Mouse (Mus musculus) hindbrain, embryonic 12.5 days (tissue): Measurements from ENCODE around the gene Dgkq. TPM values are rescaled to one million over a fixed set of nuclear protein-coding genes. Genes with fewer than 3 reads are reported as not detected.
A peak's percentile ranks its signal among the peaks of the same experiment; 100 is the strongest.
"Not testable (repeated sequence)": the region's sequence is repeated elsewhere in the genome, so short reads cannot be mapped to it uniquely, and the experiment has no call there.

Source experiments
- ATAC-seq: fragments of 200-750 bp; cut with Nextera tagmentation; 2 replicates; pipeline ENCODE4 v1.8.0; 2017; ENCODE audit warnings: moderate TSS enrichment; ENCODE audit not compliant: low FRiP score
- H3K27ac ChIP-seq: fragments of 300-500 bp; sonication (generic); 2 replicates; pipeline ENCODE4 v1.5.1; 2016; ENCODE audit warnings: mild to moderate bottlenecking
- H3K27me3 ChIP-seq: fragments of 300-500 bp; sonication (generic); 2 replicates; pipeline ENCODE4 v1.6.1; 2016; ENCODE audit warnings: mild to moderate bottlenecking
- H3K36me3 ChIP-seq: fragments of 300-500 bp; sonication (generic); 2 replicates; pipeline ENCODE4 v1.6.1; 2016; ENCODE audit warnings: mild to moderate bottlenecking
- H3K4me1 ChIP-seq: fragments of 300-500 bp; sonication (generic); 2 replicates; pipeline ENCODE4 v1.6.1; 2016
- H3K4me2 ChIP-seq: fragments of 300-500 bp; sonication (generic); replicated peaks from 2 replicates; pipeline ENCODE4 v1.6.1; 2016; ENCODE audit warnings: mild to moderate bottlenecking
- H3K4me3 ChIP-seq: fragments of 300-500 bp; sonication (generic); 2 replicates; pipeline ENCODE4 v1.5.1; 2016; ENCODE audit warnings: mild to moderate bottlenecking
- H3K9ac ChIP-seq: fragments of 300-500 bp; sonication (generic); 2 replicates; pipeline ENCODE4 v1.6.1; 2016; ENCODE audit warnings: mild to moderate bottlenecking, moderate library complexity
- H3K9me3 ChIP-seq: fragments of 300-500 bp; sonication (generic); replicated peaks from 2 replicates; pipeline ENCODE4 v1.6.1; 2016; ENCODE audit warnings: mild to moderate bottlenecking
- whole genome bisulfite sequencing: fragments of 180-500 bp; shearing (Covaris S2); methylation state at CpG from one replicate; pipeline ENCODE4 v1.1.7; 2016; 5-methylcytosine and 5-hydroxymethylcytosine counted together
- polyA plus RNA-seq: library from polyadenylated mRNA; unstranded; fragments of >200 nt; fragmentation: Nextera tagmentation; extraction: Ambion mirVana; gene quantifications from 2 replicates; pipeline ENCODE4 v1.2.1, GENCODE M21; 2016

Gene Dgkq
- polyA plus RNA-seq, 1 experiment from 2014 or later = 23.5 TPM

- Histone ChIP-seq H3K36me3 (peaks cover 87% of the 10 kb centered on the region), H3K27me3 (no peaks in the 10 kb centered on the region), H3K9me3 (no peaks in the 10 kb centered on the region), H3K4me3 (no peak overlapping the region), H3K9ac (no peak overlapping the region), H3K4me2 (no peak overlapping the region), H3K27ac (no peak overlapping the region), H3K4me1 (no peaks in the 10 kb centered on the region)
- ATAC-seq = no peak
- WGBS = 91% methylated on average over 11 of the region's 11 CpGs
Measured at GRCm38 (mm10) chr5:108648937-108649576, 20.4 kb downstream of the Dgkq start.

GRCm38 (mm10) chr5:108647820-108648465, 21.5 kb downstream of the Dgkq start:
- H3K4me3 ChIP-seq = no peak overlapping the region
- no peaks in the 10 kb centered on the region for H3K9me3 ChIP-seq
- H3K4me2 ChIP-seq = no peak overlapping the region
- no peak for ATAC-seq
- H3K27me3 ChIP-seq = no peaks in the 10 kb centered on the region
- H3K9ac ChIP-seq = no peak overlapping the region
- no peaks in the 10 kb centered on the region for H3K4me1 ChIP-seq
- H3K27ac ChIP-seq = no peak overlapping the region
- H3K36me3 ChIP-seq = peaks cover 80% of the 10 kb centered on the region
- WGBS = 74% methylated on average over 2 of the region's 2 CpGs

- Histone ChIP-seq H3K27ac (no peak overlapping the region), H3K36me3 (peaks cover 75% of the 10 kb centered on the region), H3K27me3 (no peaks in the 10 kb centered on the region), H3K9me3 (no peaks in the 10 kb centered on the region), H3K4me3 (no peak overlapping the region), H3K4me2 (no peak overlapping the region), H3K4me1 (no peaks in the 10 kb centered on the region), H3K9ac (no peak overlapping the region)
- 85% methylated on average over 2 of the region's 2 CpGs for WGBS
- no peak for ATAC-seq
Measured at GRCm38 (mm10) chr5:108647311-108647710, 22.2 kb downstream of the Dgkq start.

- no peak overlapping the region for H3K4me3 ChIP-seq
- WGBS = 96% methylated on average over 3 of the region's 3 CpGs
- no peak overlapping the region for H3K27ac ChIP-seq
Measured at GRCm38 (mm10) chr5:108646343-108646660, 23.2 kb downstream of the Dgkq start.

GRCm38 (mm10) chr5:108645651-108646342, 23.7 kb downstream of the Dgkq start:
- H3K27ac ChIP-seq = no peak overlapping the region
- H3K4me2 ChIP-seq = no peak overlapping the region
- H3K36me3 ChIP-seq = peaks cover 71% of the 10 kb centered on the region
- H3K4me3 ChIP-seq = no peak overlapping the region
- no peak for ATAC-seq
- H3K9me3 ChIP-seq = no peaks in the 10 kb centered on the region
- H3K4me1 ChIP-seq = no peaks in the 10 kb centered on the region
- 93% methylated on average over 9 of the region's 9 CpGs for WGBS
- H3K9ac ChIP-seq = no peak overlapping the region
- H3K27me3 ChIP-seq = no peaks in the 10 kb centered on the region

More at GRCm38 (mm10) chr5:108646343-108646660, 23.2 kb downstream of the Dgkq start:
- Histone ChIP-seq H3K27me3 (no peaks in the 10 kb centered on the region), H3K36me3 (peaks cover 76% of the 10 kb centered on the region), H3K9me3 (no peaks in the 10 kb centered on the region), H3K4me2 (no peak overlapping the region), H3K9ac (no peak overlapping the region), H3K4me1 (no peaks in the 10 kb centered on the region)
- ATAC-seq = no peak

- Histone ChIP-seq H3K4me2 (no peak overlapping the region), H3K9ac (no peak overlapping the region), H3K36me3 (peaks cover 50% of the 10 kb centered on the region), H3K4me3 (no peak overlapping the region), H3K27me3 (no peaks in the 10 kb centered on the region), H3K4me1 (no peaks in the 10 kb centered on the region), H3K27ac (no peak overlapping the region), H3K9me3 (no peaks in the 10 kb centered on the region)
- WGBS = 88% methylated on average over 2 of the region's 2 CpGs
- no peak for ATAC-seq
Measured at GRCm38 (mm10) chr5:108643674-108644073, 25.8 kb downstream of the Dgkq start.

GRCm38 (mm10) chr5:108636172-108636571, 33.3 kb downstream of the Dgkq start:
- H3K4me3 ChIP-seq = no peak overlapping the region
- no peaks in the 10 kb centered on the region for H3K4me1 ChIP-seq
- no peak overlapping the region for H3K9ac ChIP-seq
- H3K4me2 ChIP-seq = no peak overlapping the region
- H3K27me3 ChIP-seq = no peaks in the 10 kb centered on the region
- ATAC-seq = no peak
- no peaks in the 10 kb centered on the region for H3K9me3 ChIP-seq
- WGBS = 80% methylated on average over 4 of the region's 4 CpGs
- no peak overlapping the region for H3K27ac ChIP-seq
- peaks cover 4% of the 10 kb centered on the region; the same call in 1 of the 2 replicates for H3K36me3 ChIP-seq

- H3K27me3 ChIP-seq, H3K9me3 ChIP-seq, H3K36me3 ChIP-seq, H3K4me3 ChIP-seq, H3K4me2 ChIP-seq, H3K9ac ChIP-seq, H3K4me1 ChIP-seq, ATAC-seq, H3K27ac ChIP-seq: not testable (repeated sequence)
- 88% methylated on average over 2 of the region's 3 CpGs for WGBS
Measured at GRCm38 (mm10) chr5:108634088-108634487, 35.4 kb downstream of the Dgkq start.

GRCm38 (mm10) chr5:108633676-108634075, 35.8 kb downstream of the Dgkq start:
- no peak for ATAC-seq
- Histone ChIP-seq H3K4me2 (no peak overlapping the region), H3K9me3 (no peaks in the 10 kb centered on the region), H3K4me1 (peaks cover 10% of the 10 kb centered on the region), H3K4me3 (no peak overlapping the region), H3K27me3 (no peaks in the 10 kb centered on the region), H3K27ac (no peak overlapping the region), H3K9ac (no peak overlapping the region), H3K36me3 (peaks cover 4% of the 10 kb centered on the region; the same call in 1 of the 2 replicates)
- WGBS = 89% methylated on average over 4 of the region's 4 CpGs

- Histone ChIP-seq H3K27me3 (no peaks in the 10 kb centered on the region), H3K4me2 (peak within 1 kb of the TSS; percentile 93), H3K4me3 (peak within 1 kb of the TSS; percentile 91), H3K36me3 (no peaks in the 10 kb centered on the region), H3K27ac (peak within 1 kb of the TSS; percentile 89), H3K4me1 (peaks cover 19% of the 10 kb centered on the region), H3K9me3 (no peaks in the 10 kb centered on the region), H3K9ac (peak within 1 kb of the TSS; percentile 92)
- under 1% methylated on average over 58 of the region's 58 CpGs for WGBS
- peak; percentile 97 for ATAC-seq
Measured at GRCm38 (mm10) chr5:108629634-108630483, 39.6 kb downstream of the Dgkq start, which contains the start of the genes Gak and Tmem175. TSS of gene Gak (minus strand) at chr5:108629755. TSS of gene Tmem175 (plus strand) at chr5:108629770.

GRCm38 (mm10) chr5:108628891-108629633, 40.4 kb downstream of the Dgkq start:
- H3K4me1 ChIP-seq = peaks cover 19% of the 10 kb centered on the region
- H3K9me3 ChIP-seq = no peaks in the 10 kb centered on the region
- peak overlapping the region; percentile 92 for H3K9ac ChIP-seq
- peaks cover 6% of the 10 kb centered on the region for H3K36me3 ChIP-seq
- no peaks in the 10 kb centered on the region for H3K27me3 ChIP-seq
- peak; percentile 91 for ATAC-seq
- WGBS = 2% methylated on average over 32 of the region's 32 CpGs
- H3K4me3 ChIP-seq = peak overlapping the region; percentile 91
- H3K4me2 ChIP-seq = peak overlapping the region; percentile 93
- peak overlapping the region; percentile 89 for H3K27ac ChIP-seq
